In the genomic region with DNA sequence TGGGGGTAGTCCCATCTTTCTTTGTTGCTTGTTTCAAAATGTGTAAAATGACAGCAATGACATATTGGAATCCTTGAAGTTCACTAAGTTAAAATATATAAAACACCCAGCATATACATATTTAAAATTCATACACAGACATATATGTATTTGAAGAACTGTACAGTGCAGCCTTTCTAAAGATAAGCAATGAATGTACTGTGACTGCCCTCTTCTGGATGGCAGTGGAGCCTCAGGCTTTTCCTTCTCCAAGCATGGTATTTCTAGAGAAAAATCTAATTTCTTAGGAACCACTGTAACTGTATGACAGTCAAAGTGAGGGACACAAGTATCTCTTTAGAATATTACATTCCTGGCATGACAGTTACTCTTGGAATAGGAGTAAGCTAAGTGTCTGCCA, we compare ENCODE assay signal across 9 mouse cellular contexts.
A peak's percentile ranks its signal among the peaks of the same experiment; 100 is the strongest.
DNase-seq lines count a peak whose midpoint lies in the region; ATAC-seq and TF ChIP-seq lines count a peak whose summit lies in the region.
"Had no signal": no experiment of that assay in that cellular context is flagged by ENCODE, and none has a peak within 500 bp of the region (broad histone marks: within the 10 kb centered on the region; RNA-seq: fewer than 3 reads in every experiment).

No protein-coding gene starts in this region.

- intact Hi-C loops in left cerebral cortex, postnatal 25 days (cut with DNase I): loop anchor here (1.0 to 10.0 kb wide), 2 partner anchors 282 to 1096 kb away; no protein-coding TSS in a partner anchor

- H3K9me3 ChIP-seq in kidney, postnatal 0 days (replicated peaks; ENCODE audit: low read length): no peaks in the 10 kb centered on the region
- H3K9me3 ChIP-seq: embryonic facial prominence, embryonic 15.5 days had no signal

- no peak overlapping the region for H3K9ac ChIP-seq in kidney, postnatal 0 days (ENCODE audit: low read depth, low read length)
- H3K9ac ChIP-seq: embryonic facial prominence, embryonic 15.5 days had no signal

- TF ChIP-seq CTCF in kidney, postnatal 0 days (IDR thresholded peaks at IDR 0.05; ENCODE audit: low read depth): peak; percentile 63
- TF ChIP-seq CTCF in Patski (IDR thresholded peaks at IDR 0.05): peak; percentile 58

- CTCF ChIA-PET in Patski (lab: Charles Lee): no interaction called here

- ATAC-seq in kidney, postnatal 0 days (replicated peaks; ENCODE audit: low FRiP score, low read depth): no peak
- no peak for ATAC-seq in Patski
- no peak for ATAC-seq in megakaryocyte, adult 5-6 weeks (ENCODE audit: poor library complexity, severe bottlenecking)

- no peaks in the 10 kb centered on the region for H3K27me3 ChIP-seq in kidney, postnatal 0 days (ENCODE audit: insufficient read depth, low read length)
- peaks cover 10% of the 10 kb centered on the region for H3K27me3 ChIP-seq in Patski
- H3K27me3 ChIP-seq: embryonic facial prominence, embryonic 15.5 days had no signal

- peak; percentile 21 for DNase-seq in kidney, postnatal 0 days (ENCODE audit: low spot score)
- DNase-seq in kidney, adult 9 months: no peak
- DNase-seq in A20 (ENCODE audit: low read depth, low spot score) (peak; percentile 10), Patski (ENCODE audit: low read depth, low spot score) (no peak)
- peak; percentile 7 to 30 for DNase-seq in left cerebral cortex, postnatal 25 days (ENCODE audit: low spot score in 2 of 2)
- DNase-seq in yolk sac, embryonic 10.5 days (ENCODE audit: low spot score): no peak
- DNase-seq: heart, adult 11 months had no signal

- no peak overlapping the region for H3K4me2 ChIP-seq in kidney, postnatal 0 days (ENCODE audit: low read length)
- H3K4me2 ChIP-seq: embryonic facial prominence, embryonic 15.5 days had no signal

- no peak overlapping the region for H3K27ac ChIP-seq in kidney, postnatal 0 days
- H3K27ac ChIP-seq: embryonic facial prominence, embryonic 15.5 days had no signal

- POLR2A ChIA-PET in Patski (lab: Charles Lee): no interaction called here

- in situ Hi-C loops in Patski (cut with MboI; ENCODE audit: low pct_unique_long_range_greater_than_20kb): no loop called here

- no peak overlapping the region for H3K4me3 ChIP-seq in kidney, postnatal 0 days (replicated peaks; ENCODE audit: low read depth, low read length)
- H3K4me3 ChIP-seq: embryonic facial prominence, embryonic 15.5 days had no signal

- H3K4me1 ChIP-seq in kidney, postnatal 0 days (replicated peaks; ENCODE audit: insufficient read depth, low read length): no peaks in the 10 kb centered on the region
- H3K4me1 ChIP-seq: embryonic facial prominence, embryonic 15.5 days had no signal

- no peaks in the 10 kb centered on the region for H3K36me3 ChIP-seq in kidney, postnatal 0 days (ENCODE audit: insufficient read depth, low read length)
- H3K36me3 ChIP-seq: embryonic facial prominence, embryonic 15.5 days had no signal

Comparison
In these comparisons a context has a peak if more than half of its experiments do, and no peak if none do; other contexts are left out.
1. DNase-seq: peak in kidney, postnatal 0 days (single experiment), A20 (single experiment) and left cerebral cortex, postnatal 25 days (2 of 2); none in kidney, adult 9 months (single experiment), Patski (single experiment) and yolk sac, embryonic 10.5 days (single experiment).